Mouse (Mus musculus) olfactory bulb, adult 2 months (tissue): ENCODE results near the gene Samd4.

Experiments
- CTCF ChIP-seq: fragments of 200-500 bp; IDR thresholded peaks from 2 replicates; pipeline ENCODE4 v1.5.1; 2012; ENCODE audit warnings: low read depth, mild to moderate bottlenecking, low read length, moderate library complexity; ENCODE audit not compliant: insufficient read depth
- POLR2A ChIP-seq: fragments of 200-500 bp; IDR thresholded peaks from 2 replicates; pipeline ENCODE4 v1.6.1; 2012; ENCODE audit warnings: mild to moderate bottlenecking, low read depth, low read length, moderate library complexity; ENCODE audit not compliant: insufficient read depth

DNA sequence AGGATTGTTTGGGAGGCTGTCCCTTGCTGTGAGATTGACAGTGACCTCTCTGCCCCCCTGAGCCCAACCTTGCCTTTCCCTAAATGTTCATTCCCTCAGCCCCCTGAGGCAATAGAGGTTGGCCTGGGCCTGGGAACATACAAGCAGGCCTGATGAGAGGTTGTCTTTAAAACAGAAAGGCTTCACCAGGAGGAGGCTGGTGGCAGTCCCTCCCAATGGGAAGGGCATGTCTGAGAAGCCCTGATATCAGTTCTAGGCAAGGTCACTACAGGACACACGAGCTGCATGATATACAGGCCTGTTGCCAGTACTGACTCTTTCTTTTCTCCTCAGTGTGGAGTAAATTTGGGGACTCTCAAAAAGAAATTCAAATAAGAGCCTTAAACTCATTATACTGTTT is 205.7 kb downstream of the Samd4 start:
- TF ChIP-seq CTCF (no peak), POLR2A (no peak)
